Mouse (Mus musculus) thymus, postnatal 4 days (tissue): ENCODE data around the gene Asap2.

Experiments used
- DNase-seq: peaks from one replicate; pipeline ENCODE4 v3.0.0; 2021

Asap2 gene

GRCm38 (mm10) chr12:21133972-21134859 lies 144.0 kb downstream of the Asap2 start:
- peak; percentile 66 for DNase-seq

- no peak for DNase-seq
Measured at GRCm38 (mm10) chr12:21135651-21136461, 145.6 kb downstream of the Asap2 start.

GRCm38 (mm10) chr12:21136462-21136751 lies 146.1 kb downstream of the Asap2 start:
- no peak for DNase-seq

GRCm38 (mm10) chr12:21139560-21139959 lies 149.3 kb downstream of the Asap2 start:
- no peak for DNase-seq

- DNase-seq = no peak
Measured at GRCm38 (mm10) chr12:21140153-21140552, 149.9 kb downstream of the Asap2 start.

GRCm38 (mm10) chr12:21140741-21141308 lies 150.6 kb downstream of the Asap2 start:
- no peak for DNase-seq

- DNase-seq = no peak
Measured at GRCm38 (mm10) chr12:21141691-21142300, 151.5 kb downstream of the Asap2 start.

GRCm38 (mm10) chr12:21142489-21143254 lies 152.4 kb downstream of the Asap2 start:
- DNase-seq = no peak

- no peak for DNase-seq
Measured at GRCm38 (mm10) chr12:21144602-21145001, 154.3 kb downstream of the Asap2 start.

- no peak for DNase-seq
Measured at GRCm38 (mm10) chr12:21145050-21145449, 154.8 kb downstream of the Asap2 start.

GRCm38 (mm10) chr12:21146826-21147225 lies 156.6 kb downstream of the Asap2 start:
- DNase-seq = no peak

- DNase-seq = no peak
Measured at GRCm38 (mm10) chr12:21153279-21153707, 163.0 kb downstream of the Asap2 start.

- no peak for DNase-seq
Measured at GRCm38 (mm10) chr12:21155062-21155461, 164.8 kb downstream of the Asap2 start.

- DNase-seq = no peak
Measured at GRCm38 (mm10) chr12:21159304-21159703, 169.0 kb downstream of the Asap2 start.

GRCm38 (mm10) chr12:21160327-21160828 lies 170.1 kb downstream of the Asap2 start:
- DNase-seq = no peak

GRCm38 (mm10) chr12:21161841-21162240 lies 171.6 kb downstream of the Asap2 start:
- no peak for DNase-seq

- no peak for DNase-seq
Measured at GRCm38 (mm10) chr12:21163706-21164105, 173.4 kb downstream of the Asap2 start.

GRCm38 (mm10) chr12:21164251-21164650 lies 174.0 kb downstream of the Asap2 start:
- DNase-seq = no peak

GRCm38 (mm10) chr12:21165157-21165556 lies 174.9 kb downstream of the Asap2 start:
- DNase-seq = no peak

- DNase-seq = no peak
Measured at GRCm38 (mm10) chr12:21165891-21166342, 175.7 kb downstream of the Asap2 start.

- DNase-seq = peak; percentile 45
Measured at GRCm38 (mm10) chr12:21166884-21167575, 176.8 kb downstream of the Asap2 start.
